Mouse (Mus musculus): ENCODE measurements around the gene Ncapd2.
A peak's percentile ranks its signal among the peaks of the same experiment; 100 is the strongest.

The Ncapd2 gene

DNA sequence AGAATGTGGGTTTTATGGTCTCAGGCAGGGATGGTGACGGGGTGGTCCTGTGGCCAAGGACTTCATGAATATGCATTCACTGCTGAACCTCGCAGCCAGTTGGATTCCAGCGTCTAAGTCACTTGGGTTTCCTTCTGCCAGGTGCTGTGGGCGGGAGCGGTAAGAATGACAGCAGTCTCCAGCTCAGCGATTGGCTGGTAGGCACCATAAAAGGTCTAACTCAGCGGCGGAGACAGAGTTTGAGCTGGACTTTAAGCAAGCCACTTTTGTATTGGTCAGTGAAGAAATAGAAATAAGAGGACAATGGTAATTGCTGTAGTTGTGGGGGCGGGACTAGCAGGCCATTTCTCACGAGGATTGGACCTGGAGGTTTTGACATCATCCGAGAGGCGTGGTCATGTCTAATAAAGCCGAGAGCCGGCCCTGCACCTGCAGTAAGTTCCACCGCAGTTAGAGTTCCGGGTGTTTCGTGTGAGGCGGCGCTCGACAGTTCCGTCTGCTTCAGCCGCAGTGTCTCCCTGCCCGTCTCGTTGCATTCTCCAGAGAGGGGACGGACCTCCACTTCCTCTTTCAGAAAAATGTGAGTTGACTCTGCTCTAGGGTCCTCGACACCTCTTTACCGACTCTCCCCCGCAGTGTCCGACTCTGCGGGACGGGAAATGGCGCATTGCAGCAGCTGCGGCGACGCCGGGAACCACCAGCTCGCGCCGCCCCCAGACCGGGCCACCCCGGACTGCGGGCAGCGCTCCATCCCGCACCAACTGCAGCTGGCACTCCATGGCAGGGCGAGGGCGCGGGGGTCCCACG lies 23.9 kb upstream of the Ncapd2 start, which contains the start of gene Vamp1:
TSS of gene Vamp1 (plus strand) at position 404 of the 807 bp plus-strand sequence.
- DNase-seq (ENCODE audit: extremely low spot score, low spot score), result peak; percentile 86

DNA sequence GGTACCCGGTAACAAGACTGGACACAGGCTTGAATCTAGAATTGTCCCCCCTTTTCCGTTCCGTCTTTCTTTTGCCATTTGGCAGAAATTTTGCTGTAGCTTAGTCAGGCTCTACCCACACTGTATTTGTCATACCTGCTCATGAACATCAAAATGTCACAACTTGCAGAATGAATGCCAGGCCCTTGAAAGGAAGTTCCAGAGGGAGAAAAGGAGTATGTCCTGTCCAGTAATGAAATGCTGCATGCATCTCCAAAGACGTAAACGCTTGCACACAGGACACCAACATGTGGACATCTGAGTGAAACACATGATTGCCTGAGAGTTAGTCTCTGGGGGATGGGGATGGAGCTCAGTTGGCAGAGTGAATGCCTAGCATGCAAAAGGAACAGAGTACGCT lies 22.2 kb upstream of the Ncapd2 start:
- DNase-seq (ENCODE audit: extremely low spot score, low spot score), result no peak

DNA sequence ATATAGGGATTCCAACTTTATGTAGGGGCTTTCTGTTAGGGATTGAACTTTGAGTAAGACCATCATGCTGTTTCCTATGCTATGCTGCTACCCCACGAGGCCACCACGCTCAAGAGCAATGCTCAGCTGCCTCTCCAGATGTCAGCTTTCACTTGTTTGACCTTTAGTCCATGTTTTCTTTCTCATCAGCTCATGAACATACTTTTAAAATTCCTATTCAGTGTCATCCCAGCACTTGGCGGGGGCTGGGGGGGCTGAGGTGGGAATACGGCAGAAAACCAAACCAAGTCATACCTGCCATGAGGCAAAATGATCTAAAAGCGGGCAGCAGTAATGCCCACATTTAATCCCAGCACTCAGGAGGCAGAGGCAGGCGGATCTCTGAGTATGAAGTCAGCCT lies 21.6 kb upstream of the Ncapd2 start:
- no peak for DNase-seq (ENCODE audit: extremely low spot score, low spot score)

DNA sequence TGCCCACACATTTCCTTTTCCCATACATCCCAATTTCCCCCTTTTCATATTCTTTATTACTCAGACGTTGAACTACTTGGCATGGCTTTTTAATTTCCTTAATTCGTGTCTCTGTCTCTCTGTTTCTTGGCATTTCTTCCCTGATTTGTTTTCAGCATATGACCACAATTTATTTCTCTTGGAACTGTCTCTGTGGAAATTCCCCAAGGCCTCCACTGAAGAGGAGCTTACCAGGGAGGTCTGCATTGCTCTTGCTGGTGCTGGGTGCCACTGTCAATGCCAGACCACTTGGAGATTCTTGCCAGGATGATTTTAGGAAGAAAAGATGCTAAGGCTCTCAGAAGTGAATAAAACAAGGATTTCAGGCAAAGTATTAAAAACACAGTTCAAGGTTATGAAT lies 21.1 kb upstream of the Ncapd2 start:
- no peak for DNase-seq (ENCODE audit: extremely low spot score, low spot score)

DNA sequence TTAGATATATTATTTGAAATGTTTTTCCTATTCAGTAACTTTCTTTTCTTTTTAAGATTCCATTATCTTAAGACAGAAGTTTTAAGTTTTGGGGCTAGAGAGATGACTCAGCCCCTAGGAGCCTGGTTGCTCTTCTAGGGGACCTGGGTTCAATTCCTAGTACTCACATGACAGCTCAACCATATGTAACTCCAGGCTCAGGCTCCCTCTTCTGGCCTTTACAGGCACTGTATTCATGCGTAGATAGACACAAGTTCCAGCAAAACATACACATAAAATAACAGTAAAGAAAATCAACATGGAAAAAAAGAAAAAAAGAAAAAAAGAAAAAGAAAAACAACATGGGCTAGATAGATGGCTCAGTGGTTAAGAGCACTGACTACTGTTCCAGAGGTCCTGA lies 18.9 kb upstream of the Ncapd2 start:
- DNase-seq (ENCODE audit: extremely low spot score, low spot score), result no peak

DNA sequence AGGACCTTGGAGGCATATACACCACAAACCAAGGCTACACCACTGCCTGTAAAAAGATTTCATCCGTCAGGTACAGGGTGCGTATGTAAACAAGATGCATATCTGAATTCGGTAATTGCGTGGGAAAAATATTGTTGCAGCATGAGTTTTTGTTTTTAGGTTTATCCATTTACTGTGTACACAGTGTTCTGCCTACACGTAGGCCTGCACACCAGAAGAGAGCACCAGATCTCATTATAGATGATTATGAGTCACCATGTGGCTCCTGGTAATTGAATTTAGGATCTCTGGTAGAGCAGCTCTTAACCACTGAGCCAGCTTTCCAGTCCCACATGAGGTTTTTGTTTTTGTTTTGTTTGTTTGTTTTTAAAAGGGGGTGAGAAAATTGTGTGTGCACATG lies 5.7 kb upstream of the Ncapd2 start:
- no peak for DNase-seq (ENCODE audit: extremely low spot score, low spot score)

DNA sequence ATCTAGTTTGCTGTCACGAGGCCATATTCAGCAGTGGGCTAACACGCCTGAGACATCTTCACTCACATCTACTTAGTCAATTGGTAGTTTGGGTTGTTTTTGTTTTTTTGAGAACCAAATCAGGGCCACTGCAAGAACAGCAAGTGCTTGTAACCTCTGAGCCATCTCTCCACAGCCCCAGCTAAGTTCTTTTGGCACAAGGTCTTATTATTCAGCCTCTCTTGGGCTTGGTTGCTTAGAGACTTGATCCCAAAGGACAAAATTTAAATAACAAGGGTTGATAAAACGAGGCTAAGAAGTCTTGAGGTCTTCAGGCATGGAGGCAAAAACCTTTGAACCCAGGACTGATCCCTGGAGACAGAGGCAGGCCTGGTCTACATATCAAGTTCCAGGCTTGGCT lies 4.8 kb upstream of the Ncapd2 start:
- DNase-seq (ENCODE audit: extremely low spot score, low spot score), result no peak

DNA sequence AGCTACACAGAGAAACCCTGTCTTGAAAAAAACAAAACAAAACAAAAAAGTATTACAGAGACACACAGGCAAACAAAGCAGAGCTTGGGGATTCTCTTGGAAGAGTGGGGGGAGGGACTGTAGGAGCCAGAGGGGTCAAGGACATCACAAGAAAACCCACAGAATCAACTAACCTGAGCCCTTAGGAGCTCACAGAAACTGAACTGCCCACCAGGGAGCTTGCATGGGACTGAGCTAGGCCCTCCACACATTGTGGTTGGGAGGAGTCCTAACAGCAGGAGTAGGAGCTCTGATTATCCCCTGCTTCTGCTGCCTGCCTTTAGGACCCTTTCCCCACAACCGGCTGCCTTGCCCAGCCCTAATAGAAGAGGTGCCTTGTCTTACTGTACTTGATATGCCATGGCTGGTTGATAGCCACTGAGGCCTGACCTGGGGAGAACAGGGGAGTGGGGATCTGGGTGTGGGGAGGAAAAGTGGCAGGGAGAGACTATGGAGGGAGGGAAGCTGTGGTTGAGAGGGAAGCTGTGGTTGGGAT lies 4.1 kb upstream of the Ncapd2 start:
- DNase-seq (ENCODE audit: extremely low spot score, low spot score), result no peak

DNA sequence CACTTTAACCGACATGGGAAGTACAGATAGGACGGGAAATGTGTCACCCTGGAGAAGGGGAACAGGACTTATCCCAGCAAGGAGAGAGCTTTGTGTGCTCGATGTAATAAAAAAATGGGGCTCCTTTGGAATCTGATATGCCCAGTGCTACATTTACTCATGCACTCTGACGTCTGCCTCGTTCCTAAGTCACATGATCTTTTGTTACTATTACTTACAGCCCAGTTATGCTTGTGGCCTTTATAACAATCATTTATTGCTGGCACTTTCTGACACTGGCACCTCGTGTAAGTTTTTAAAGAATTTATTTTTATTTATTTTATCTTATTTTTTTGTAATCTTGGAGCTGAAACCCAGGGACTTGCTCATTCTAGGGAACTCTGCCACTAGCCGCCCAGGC lies 1.9 kb upstream of the Ncapd2 start:
- DNase-seq (ENCODE audit: extremely low spot score, low spot score), result no peak

DNA sequence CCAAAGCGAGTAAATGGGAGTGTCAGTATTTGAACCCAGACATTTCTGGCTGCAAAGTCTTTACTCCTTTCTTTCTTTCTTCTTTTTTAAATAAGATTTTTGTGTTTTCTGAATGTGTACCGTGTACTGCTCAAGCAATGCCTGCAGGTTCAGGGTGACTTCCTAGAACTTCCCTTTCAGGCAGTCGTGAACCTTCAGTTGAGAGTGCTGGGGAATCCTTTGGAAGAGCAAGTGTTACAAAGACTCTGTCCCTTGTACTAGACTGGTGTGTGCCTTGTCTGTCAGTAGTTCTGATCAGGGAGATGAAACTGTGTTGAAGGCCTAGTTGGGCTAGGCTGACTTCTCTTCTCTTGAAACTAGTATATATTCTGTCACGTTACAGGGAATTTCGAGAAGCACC lies 1.3 kb upstream of the Ncapd2 start:
- no peak for DNase-seq (ENCODE audit: extremely low spot score, low spot score)

DNA sequence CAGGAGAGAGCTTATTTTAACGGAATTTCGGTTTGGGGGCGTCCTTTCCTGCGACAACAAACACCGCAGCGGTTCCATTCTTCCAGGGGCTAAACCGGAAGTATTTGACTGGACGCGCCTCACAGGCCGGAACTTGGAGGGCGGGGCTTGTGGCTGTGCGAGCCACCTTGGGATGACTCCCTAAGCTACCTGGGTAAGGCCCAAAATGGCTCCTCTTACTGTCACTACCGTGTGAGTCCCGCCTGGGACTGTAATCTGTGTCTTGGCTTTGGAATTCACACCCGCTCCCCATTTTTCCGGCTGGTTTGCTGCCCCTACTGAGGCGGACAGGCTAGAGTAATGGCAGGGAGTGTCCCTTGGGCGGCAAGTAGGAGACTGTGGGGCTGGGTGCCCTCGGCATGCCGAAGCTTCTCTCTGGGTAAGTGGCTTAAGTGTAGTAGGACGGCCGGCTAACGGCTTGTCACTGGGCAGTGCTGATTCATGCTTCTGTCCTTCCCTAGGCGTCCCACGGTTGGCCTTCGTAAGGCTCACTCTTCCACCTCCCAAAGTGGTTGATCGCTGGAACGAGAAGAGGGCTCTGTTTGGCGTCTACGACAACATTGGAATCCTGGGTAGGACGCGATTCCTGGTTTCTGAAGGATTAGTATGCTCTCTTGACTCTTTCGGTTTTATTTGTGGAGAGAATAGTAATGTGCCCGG lies 664 bp upstream of the Ncapd2 start:
- DNase-seq (ENCODE audit: extremely low spot score, low spot score), result peak; percentile 92

DNA sequence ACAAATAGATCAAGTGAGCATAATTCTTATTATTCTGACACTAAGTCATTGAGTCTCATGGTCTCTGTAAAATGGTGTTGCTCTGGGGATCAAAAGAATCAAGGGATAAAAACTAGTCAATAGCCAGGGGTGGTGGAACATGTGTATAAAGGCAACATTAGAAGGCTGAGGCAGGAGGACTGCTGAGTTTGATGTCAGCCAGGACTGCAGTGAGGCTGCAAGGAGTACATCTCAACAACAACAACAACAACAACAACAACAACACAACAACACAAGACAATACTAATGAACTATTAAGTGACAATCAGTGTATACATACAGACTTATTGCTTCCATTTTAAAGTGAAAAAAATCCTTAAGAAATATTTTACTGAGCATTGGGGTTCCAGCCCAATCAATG lies 685 bp downstream of the Ncapd2 start:
- no peak for DNase-seq (ENCODE audit: extremely low spot score, low spot score)

DNA sequence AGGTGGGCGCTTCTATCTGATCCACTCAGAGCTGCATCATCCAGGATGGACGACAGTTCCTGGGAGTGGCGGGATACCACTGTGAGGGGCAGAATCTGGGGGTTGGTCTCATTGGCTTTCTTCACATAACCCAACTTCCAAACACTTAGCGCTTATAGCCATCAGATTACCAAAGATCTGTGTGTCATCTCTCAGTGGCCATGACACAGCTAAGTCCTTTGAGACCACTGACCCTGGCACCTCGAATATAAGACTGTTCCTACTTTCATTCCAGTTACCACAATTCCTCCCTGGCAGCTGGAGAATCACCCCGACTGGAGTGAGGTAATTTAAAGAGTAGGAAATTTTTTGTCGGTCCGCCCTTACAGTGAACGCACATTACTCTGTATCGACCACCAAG lies 5.3 kb downstream of the Ncapd2 start:
- no peak for DNase-seq (ENCODE audit: extremely low spot score, low spot score)

DNA sequence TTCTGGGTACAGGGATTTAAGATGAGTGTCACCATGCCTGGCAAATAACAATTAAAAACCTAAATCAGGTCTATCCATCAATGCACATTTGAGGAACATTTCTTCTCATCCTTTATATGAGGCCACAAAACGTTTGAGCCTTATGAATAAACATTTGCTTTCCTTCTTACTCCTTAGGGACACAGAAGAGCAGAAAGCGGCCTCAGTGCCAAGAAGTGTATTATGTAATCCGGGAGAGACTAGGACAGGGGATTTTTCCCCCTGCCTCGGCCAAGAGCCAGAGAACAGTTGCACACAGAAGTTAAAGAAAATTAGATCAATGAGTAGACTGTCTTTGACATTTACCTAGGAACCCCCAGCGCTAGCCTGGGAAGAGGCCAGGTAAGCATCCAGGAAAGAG lies 9.4 kb downstream of the Ncapd2 start:
- DNase-seq (ENCODE audit: extremely low spot score, low spot score), result no peak

DNA sequence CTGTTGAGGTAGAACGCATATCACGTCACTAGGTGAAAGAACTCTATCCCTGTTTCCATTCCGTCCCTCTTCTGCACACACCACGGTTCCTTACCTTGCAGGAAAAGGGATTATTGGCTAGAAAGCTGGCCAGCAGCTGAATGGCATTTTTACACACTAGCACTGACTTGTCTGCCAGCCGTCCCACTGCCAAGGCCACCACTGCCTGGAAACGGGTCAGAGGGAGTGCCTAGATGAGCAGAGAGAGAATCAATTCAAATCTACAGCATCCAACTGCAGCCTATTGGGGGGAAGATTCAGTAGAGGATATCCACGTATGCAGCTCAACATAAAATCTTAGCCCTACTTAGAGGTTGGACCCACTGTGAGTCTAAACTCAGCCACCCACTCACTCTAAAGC lies 11.9 kb downstream of the Ncapd2 start:
- DNase-seq (ENCODE audit: extremely low spot score, low spot score), result no peak

DNA sequence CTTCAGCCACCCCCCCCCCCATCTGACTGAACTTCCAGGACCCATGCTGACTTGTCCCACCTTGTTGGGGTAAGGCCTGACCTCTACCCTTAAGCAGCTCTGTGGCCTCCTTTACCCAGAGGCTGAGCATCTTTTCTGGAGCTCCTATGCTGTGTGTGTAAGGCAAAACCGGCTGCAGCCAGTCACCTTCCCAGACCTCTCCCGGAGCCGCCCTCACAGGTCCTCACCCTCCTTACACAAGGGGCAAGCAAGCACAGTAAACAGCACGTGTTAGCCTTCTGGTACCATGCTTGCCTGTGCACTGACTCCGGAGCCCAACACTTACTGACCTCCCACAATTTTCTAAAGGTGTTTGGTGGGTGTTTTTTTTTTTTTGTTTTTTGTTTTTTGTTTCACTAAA lies 16.0 kb downstream of the Ncapd2 start:
- DNase-seq (ENCODE audit: extremely low spot score, low spot score), result no peak

DNA sequence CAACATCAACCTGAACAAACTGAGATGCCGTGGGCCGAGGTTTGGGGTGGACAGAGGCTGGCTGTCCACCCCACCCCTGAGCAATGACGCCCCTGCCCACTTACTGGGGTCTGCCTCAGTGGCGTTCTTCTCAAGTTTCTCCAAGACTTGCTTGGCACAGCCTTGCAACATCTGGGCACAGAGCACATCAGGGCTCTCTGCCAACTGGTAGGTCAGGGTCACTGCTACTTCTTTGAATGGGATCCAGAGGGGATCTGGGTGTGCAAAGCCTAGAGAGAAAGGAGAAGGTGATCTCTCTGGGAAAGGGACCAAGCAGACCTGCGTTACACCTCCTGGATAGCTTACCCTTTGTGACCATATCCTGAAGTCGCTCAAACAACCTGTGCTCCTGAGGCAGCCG lies 18.2 kb downstream of the Ncapd2 start:
- DNase-seq (ENCODE audit: extremely low spot score, low spot score), result no peak

DNA sequence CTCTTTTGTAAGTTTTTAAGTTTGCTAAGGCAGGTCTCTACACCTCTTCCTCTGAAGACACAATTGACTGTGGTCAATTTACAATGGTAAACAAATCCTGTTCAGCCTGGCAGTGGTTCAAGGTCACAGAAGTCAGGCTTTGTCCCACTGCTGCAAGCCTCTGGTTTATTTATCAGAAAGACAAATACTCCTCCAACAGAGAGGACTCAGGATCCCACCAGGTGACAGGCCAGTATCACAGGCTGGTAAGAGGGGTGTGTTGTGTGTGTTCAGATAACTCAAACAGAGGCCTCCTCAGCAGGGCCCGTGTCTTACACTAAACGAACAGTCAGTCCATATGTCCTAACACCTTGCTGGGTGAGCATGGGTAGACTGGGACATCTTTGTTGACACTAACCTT lies 19.0 kb downstream of the Ncapd2 start:
- no peak for DNase-seq (ENCODE audit: extremely low spot score, low spot score)

DNA sequence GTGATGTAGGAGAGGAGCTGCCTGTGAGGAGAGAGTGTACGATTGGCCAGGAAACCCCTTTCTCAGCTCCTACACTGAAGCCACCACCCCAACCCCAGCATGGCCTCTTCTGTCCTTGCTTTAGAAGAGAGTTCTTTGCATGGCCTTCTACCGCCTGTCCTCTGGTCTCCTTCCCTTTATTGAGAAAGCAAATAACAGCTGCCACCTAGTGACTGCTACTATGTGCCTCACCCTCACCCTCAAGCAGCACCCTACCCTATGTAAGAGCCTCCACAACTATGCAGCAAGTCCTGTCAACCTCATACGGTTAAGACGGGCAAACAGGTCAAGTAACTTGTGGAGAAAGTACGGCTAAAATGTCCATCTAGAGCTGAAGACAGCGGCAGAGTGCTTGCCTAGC lies 21.3 kb downstream of the Ncapd2 start:
- no peak for DNase-seq (ENCODE audit: extremely low spot score, low spot score)

DNA sequence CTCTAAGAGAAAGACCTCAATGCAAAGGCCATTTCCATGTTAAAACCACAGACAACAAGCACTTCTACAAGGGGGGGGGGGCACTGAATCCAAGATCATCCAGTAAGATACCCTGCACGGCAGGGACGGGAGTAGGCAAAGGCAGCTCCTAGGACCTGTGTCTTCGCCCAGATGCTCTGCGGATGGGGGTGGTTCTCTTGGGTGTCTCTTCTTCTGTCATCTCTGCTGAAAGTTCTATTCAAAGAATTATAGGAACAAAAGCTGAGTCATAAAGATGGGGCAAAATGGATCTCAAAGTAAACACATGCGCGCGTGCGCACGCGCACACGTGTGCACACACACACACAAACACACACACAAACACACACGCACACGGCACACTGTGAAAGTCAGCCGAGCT lies 23.4 kb downstream of the Ncapd2 start:
- DNase-seq (ENCODE audit: extremely low spot score, low spot score), result no peak

DNA sequence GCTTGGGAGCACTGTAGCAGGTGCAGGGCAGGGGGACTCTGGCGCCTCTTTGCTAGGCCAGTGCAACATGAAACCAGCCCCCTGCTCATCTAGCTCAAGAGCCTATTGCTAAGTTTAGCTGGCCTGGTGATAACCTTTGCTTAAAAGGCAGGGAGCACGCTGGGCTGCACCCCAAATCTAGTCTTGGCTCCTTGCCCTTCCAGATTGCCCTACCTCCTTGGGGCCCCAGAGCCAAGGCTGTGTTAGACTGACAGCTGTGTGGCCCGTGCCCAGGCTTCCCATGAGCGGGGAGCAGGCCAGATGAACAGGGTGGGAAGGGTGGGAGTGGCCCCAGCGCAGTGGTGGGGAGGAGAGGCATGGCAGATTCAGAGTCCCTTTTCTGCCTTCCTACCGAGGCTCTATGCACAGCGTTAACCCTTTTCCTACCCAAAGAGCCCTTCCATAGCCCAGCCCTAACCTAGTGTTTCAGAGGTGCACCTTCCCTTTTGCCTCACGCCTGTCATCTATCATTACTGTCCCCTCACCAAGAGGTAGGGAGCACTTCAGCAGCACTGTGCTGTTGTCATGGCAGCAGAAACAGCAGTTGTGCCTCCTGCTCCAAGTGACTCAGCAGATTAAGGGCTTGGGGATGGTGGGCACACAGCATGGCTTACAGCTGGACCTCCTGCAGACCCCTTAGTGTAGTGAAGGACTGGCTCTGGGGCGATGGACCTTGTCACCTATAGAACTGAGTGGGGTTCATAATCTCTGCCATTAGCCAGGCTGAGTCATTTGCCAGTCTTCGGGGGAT lies 24.4 kb downstream of the Ncapd2 start:
- peak; percentile 60 for DNase-seq (ENCODE audit: extremely low spot score, low spot score)
